Mouse (Mus musculus) kidney, embryonic 15.5 days (tissue): ENCODE results near the gene Hist1h4d. TPM values are rescaled to one million over a fixed set of nuclear protein-coding genes. Genes with fewer than 3 reads are reported as not detected.

ENCODE experiments used
- ATAC-seq: fragments of 200-750 bp; cut with Nextera tagmentation; replicated peaks from 2 replicates; pipeline ENCODE4 v1.8.0; 2017; ENCODE audit warnings: moderate TSS enrichment; ENCODE audit not compliant: low FRiP score
- H3K27ac ChIP-seq: fragments of 300-500 bp; sonication (generic); 2 replicates; pipeline ENCODE4 v1.5.1; 2015; ENCODE audit warnings: mild to moderate bottlenecking, inconsistent platforms
- H3K27me3 ChIP-seq: fragments of 300-500 bp; sonication (generic); 2 replicates; pipeline ENCODE4 v1.6.1; 2015; ENCODE audit warnings: inconsistent platforms
- H3K36me3 ChIP-seq: fragments of 300-500 bp; sonication (generic); 2 replicates; pipeline ENCODE4 v1.6.1; 2015; ENCODE audit warnings: inconsistent platforms
- H3K4me1 ChIP-seq: fragments of 300-500 bp; sonication (generic); 2 replicates; pipeline ENCODE4 v1.6.1; 2015; ENCODE audit warnings: inconsistent platforms
- H3K4me2 ChIP-seq: fragments of 300-500 bp; sonication (generic); 2 replicates; pipeline ENCODE4 v1.6.1; 2015; ENCODE audit warnings: moderate library complexity, mild to moderate bottlenecking, inconsistent platforms
- H3K4me3 ChIP-seq: fragments of 300-500 bp; sonication (generic); replicated peaks from 2 replicates; pipeline ENCODE4 v1.5.1; 2015; ENCODE audit warnings: mild to moderate bottlenecking, inconsistent platforms
- H3K9ac ChIP-seq: fragments of 300-500 bp; sonication (generic); 2 replicates; pipeline ENCODE4 v1.6.1; 2015; ENCODE audit warnings: mild to moderate bottlenecking, inconsistent platforms
- H3K9me3 ChIP-seq: fragments of 300-500 bp; sonication (generic); replicated peaks from 2 replicates; pipeline ENCODE4 v1.6.1; 2016; ENCODE audit warnings: inconsistent platforms
- whole genome bisulfite sequencing: fragments of 180-500 bp; shearing (Covaris S2); methylation state at CpG from one replicate; pipeline ENCODE4 v1.1.7; 2015; ENCODE audit warnings: mixed read lengths; 5-methylcytosine and 5-hydroxymethylcytosine counted together
- polyA plus RNA-seq: library from polyadenylated mRNA; unstranded; fragments of >200 nt; fragmentation: Nextera tagmentation; extraction: Ambion mirVana; gene quantifications from 2 replicates; pipeline ENCODE4 v1.2.1, GENCODE M21; 2015

The Hist1h4d gene
- polyA plus RNA-seq, 1 experiment from 2014 or later, result 123 TPM

DNA sequence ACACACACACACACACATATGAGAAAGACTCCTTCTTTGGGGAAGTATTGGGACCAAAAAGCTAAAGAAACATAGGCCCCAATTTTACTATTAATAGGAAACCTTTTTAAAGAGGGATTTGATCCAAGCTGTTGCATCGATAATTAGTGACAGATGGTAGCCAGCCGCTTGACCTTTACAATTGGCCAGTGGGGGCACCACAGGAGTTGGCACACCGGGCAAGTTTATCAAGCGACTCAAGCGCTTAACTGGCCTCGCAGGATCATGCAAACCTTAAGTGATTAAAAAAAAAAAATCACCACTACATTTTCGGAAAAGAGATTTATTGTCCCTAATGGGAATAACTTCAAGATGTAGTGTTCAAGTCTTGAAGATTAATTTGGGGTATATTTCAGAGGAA, 11.2 kb downstream of the Hist1h4d start:
- Histone ChIP-seq H3K27ac (peak overlapping the region; percentile 88), H3K4me1 (peaks cover 8% of the 10 kb centered on the region), H3K36me3 (no peaks in the 10 kb centered on the region), H3K4me2 (no peak overlapping the region), H3K9ac (no peak overlapping the region), H3K9me3 (no peaks in the 10 kb centered on the region), H3K27me3 (no peaks in the 10 kb centered on the region), H3K4me3 (no peak overlapping the region)
- ATAC-seq, result no peak
- WGBS, result 66% methylated on average over 7 of the region's 7 CpGs

DNA sequence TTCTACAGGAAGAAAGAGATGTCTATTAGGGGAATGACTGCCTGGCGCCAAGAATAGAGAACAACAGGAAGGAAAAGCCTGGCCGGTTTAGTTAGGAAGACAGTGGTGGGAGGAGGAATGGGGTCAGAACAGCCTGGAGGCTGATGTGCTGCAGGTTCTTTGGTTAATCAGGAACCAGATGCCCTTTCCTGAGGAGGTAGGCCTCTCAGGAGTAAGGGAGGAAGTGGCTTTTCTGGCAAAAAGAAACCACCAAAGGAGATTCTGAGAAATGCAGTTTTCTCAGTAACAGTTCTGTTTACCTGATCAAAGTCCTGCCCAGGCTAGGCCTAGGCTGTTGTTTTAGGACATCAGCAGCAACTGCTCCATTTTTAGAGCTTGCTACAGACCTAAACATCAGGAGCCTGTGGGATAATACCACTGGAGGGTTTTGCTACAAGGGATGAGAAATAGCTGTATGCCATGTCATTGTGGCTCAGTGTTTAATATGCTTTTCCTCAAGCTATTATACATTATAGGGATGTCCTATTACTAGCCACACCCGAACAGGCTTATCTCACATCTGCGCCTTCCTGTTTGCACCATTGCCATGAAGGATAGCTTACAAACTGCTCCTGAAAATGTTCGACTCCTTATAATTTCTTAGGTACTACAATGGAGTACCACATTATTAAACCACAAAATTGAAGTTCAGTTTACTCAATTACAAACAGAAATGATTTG, 11.8 kb downstream of the Hist1h4d start:
- Histone ChIP-seq H3K36me3 (no peaks in the 10 kb centered on the region), H3K4me2 (no peak overlapping the region), H3K9ac (no peak overlapping the region), H3K4me1 (peaks cover 8% of the 10 kb centered on the region), H3K27me3 (no peaks in the 10 kb centered on the region), H3K4me3 (no peak overlapping the region), H3K27ac (peak overlapping the region; percentile 88), H3K9me3 (no peaks in the 10 kb centered on the region)
- WGBS, result 55% methylated on average over 5 of the region's 5 CpGs
- peak; percentile 54; the same call in 1 of the 2 replicates for ATAC-seq

DNA sequence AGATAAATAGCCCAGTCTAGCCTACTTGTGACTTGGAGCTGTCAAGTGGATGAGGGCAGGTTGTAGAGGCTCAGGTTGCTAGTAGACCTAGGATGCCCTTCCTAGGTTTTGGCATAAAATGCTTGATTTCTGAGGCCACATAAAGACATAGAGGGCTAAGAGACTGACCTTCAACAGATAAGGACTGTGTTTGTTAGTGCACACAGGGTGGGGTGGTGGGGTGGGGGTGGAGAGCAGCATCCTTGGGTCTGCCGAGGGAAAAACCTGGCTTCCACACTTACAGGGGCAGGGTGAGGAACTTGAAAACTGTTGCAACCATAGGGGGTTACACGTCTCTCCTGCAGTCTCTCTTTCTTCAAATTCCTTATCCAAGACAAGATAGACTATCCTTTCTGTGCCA, 13.8 kb downstream of the Hist1h4d start:
- Histone ChIP-seq H3K27ac (no peak overlapping the region), H3K4me2 (no peak overlapping the region), H3K9me3 (no peaks in the 10 kb centered on the region), H3K27me3 (no peaks in the 10 kb centered on the region), H3K36me3 (no peaks in the 10 kb centered on the region), H3K4me1 (peaks cover 8% of the 10 kb centered on the region), H3K4me3 (no peak overlapping the region), H3K9ac (no peak overlapping the region)
- 90% methylated on average over 2 of the region's 2 CpGs for WGBS
- ATAC-seq, result no peak

DNA sequence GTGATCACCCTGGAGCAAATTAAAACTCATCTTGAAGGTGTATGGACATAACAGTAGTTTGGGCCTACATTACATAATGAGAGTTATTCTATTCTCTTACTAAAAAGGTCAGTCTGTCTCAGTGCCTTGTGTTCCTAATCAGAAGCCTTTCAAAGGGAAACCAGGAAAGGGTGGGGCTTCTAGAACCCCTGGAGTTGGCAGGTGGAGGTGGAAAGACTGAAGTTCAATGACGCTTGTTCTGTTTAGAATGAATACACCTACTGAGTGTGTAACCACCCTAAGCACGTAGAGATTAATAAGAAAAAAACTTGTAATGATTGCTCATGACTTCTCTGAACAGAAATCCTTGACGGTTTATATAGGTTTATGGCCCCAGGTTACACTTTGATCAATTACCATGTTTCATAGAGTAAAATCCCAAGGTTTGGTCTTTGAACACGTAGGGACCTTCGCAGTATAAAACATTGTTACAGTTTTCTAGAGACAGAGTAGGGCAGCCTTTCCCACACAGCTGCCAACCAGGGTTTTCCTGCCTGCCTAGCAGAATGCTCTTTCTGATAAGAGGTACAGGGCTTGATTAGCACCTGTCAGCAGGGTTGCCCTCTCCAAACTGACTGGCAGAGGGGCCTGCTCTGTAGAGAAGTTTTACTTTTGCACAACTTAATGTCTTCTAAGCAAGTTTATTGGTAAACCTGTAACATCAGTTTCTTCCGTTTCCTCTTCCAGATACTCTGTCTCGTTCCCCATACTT, 14.4 kb downstream of the Hist1h4d start:
- no peak for ATAC-seq
- Histone ChIP-seq H3K4me3 (no peak overlapping the region), H3K27ac (no peak overlapping the region), H3K4me2 (no peak overlapping the region), H3K36me3 (no peaks in the 10 kb centered on the region), H3K9ac (no peak overlapping the region), H3K27me3 (no peaks in the 10 kb centered on the region), H3K4me1 (peaks cover 8% of the 10 kb centered on the region), H3K9me3 (no peaks in the 10 kb centered on the region)
- 84% methylated on average over 7 of the region's 7 CpGs for WGBS

DNA sequence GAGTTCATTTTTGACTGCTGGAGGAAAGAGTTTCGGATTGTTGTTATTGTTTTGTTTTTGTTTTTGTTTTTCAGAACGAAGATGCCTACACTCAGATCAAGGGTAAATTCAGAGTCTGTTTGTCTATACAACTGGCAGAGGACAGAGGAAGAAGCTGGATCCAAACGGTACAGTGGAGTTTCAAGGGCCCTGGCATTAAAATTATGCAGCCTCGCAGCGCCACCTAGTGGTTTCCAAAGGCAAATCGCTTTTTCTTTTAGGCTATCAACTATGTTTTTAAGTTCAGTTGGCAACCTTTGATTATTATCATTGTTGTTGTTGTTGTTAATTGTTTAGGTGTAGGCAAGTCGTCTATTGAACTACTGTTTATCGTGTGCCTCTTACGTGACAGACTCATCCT, 16.6 kb downstream of the Hist1h4d start:
- no peaks in the 10 kb centered on the region for H3K9me3 ChIP-seq
- H3K27me3 ChIP-seq, result no peaks in the 10 kb centered on the region
- H3K4me1 ChIP-seq, result peaks cover 8% of the 10 kb centered on the region
- no peak overlapping the region for H3K4me3 ChIP-seq
- ATAC-seq, result 0 out of 2 replicates have a peak, but pooled peaks have one; percentile 56
- H3K9ac ChIP-seq, result no peak overlapping the region
- H3K27ac ChIP-seq, result no peak overlapping the region
- no peaks in the 10 kb centered on the region for H3K36me3 ChIP-seq
- H3K4me2 ChIP-seq, result no peak overlapping the region
- 6% methylated on average over 9 of the region's 9 CpGs for WGBS

DNA sequence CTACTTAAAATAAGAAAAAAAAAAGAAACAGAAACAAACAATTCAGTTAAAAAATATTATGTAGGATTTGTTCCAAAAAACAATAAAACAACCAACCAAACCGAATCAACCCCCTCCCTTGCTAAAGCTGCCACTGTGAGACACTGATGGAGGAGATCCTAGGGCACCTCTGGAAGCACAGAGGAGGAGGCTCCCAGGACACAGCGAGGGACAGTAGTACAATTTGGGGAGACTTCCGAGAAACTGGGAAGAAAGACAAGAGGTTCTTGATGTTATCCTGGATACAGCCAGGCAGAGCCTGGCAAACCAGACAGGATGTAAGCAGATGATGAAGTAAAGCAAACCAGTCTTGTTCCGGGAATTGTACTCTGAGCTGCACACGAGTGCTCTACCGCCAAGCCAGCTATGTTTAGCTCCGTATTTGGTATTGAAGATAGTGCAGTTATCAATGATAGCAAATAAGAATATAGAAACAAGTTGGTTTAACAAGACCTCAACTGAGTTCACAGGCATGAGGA, 21.8 kb downstream of the Hist1h4d start:
- Histone ChIP-seq H3K9me3 (no peaks in the 10 kb centered on the region), H3K4me3 (no peak overlapping the region), H3K36me3 (no peaks in the 10 kb centered on the region), H3K27me3 (no peaks in the 10 kb centered on the region), H3K9ac (no peak overlapping the region), H3K4me2 (no peak overlapping the region), H3K27ac (no peak overlapping the region), H3K4me1 (0 out of 2 replicates have a peak, but pooled peaks cover 3% of the 10 kb centered on the region)
- no peak for ATAC-seq
- WGBS, result 67% methylated on average over 7 of the region's 7 CpGs

DNA sequence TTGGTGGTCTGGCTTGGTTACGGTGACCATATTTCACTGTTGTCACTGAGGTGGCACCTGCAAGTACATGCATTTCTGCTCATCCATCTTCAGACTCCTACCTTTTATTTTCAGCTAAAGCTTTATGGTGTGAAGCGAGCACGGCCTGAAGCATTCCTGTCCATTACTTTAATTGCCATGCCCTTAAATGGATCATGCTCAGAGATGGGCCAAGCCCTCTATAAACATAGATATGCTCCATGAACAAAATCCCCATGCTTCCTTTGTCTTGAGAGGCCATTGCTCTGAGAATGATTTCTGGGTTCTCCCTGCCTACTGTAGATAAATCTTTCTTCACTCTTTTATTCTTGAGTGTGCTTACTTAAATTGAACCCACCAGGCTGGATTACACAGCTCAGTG, 23.1 kb downstream of the Hist1h4d start:
- no peaks in the 10 kb centered on the region for H3K9me3 ChIP-seq
- H3K4me3 ChIP-seq, result no peak overlapping the region
- H3K4me2 ChIP-seq, result no peak overlapping the region
- H3K9ac ChIP-seq, result no peak overlapping the region
- peak; percentile 77 for ATAC-seq
- no peak overlapping the region for H3K27ac ChIP-seq
- 0 out of 2 replicates have a peak, but pooled peaks cover 3% of the 10 kb centered on the region for H3K4me1 ChIP-seq
- no peaks in the 10 kb centered on the region for H3K36me3 ChIP-seq
- H3K27me3 ChIP-seq, result no peaks in the 10 kb centered on the region
- WGBS, result 47% methylated on average over 3 of the region's 3 CpGs

DNA sequence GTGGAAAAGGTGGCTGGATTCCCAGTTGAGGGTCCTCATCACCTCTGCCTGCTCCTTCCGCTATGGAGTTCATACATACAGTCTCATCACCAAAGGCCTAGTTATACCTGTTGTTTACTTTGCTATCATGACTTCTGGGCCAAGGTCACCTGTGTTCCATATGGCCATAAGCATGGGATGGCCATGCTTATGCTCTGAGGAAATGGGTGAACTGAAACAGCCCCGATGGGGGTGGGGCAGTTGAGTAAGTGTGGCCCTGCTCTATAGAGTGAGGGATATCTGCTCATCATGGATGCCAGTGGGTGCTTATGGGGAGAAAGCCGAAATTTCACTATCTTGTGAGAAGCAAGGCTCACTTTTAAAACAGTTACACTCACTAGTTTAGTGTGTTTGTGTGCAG, 23.7 kb downstream of the Hist1h4d start:
- no peaks in the 10 kb centered on the region for H3K36me3 ChIP-seq
- 0 out of 2 replicates have a peak, but pooled peaks cover 3% of the 10 kb centered on the region for H3K4me1 ChIP-seq
- no peak overlapping the region for H3K4me2 ChIP-seq
- no peak for ATAC-seq
- WGBS, result 84% methylated on average over 3 of the region's 3 CpGs
- H3K27me3 ChIP-seq, result no peaks in the 10 kb centered on the region
- no peaks in the 10 kb centered on the region for H3K9me3 ChIP-seq
- no peak overlapping the region for H3K27ac ChIP-seq
- H3K9ac ChIP-seq, result no peak overlapping the region
- H3K4me3 ChIP-seq, result no peak overlapping the region

DNA sequence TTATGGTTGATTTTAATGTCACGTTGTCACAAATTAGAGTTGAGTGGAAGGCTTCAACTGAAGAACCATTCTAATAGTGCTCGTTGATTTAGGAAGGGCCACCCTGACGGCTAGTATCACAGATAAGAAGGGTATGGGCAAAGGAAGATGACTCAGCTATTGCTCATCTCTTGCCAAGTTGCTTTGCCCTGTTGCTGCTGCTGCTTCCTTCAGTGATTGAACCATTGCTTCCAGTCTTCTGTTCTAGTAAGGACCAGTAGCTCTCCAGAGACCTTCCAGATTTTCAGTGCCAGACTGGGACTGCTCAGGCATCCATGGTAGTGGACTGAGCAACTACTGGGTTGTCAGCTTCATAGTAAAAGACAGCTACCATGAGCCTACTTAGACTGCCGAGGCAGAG, 27.8 kb downstream of the Hist1h4d start:
- no peaks in the 10 kb centered on the region for H3K27me3 ChIP-seq
- 78% methylated on average over 4 of the region's 4 CpGs for WGBS
- no peaks in the 10 kb centered on the region for H3K36me3 ChIP-seq
- no peak overlapping the region for H3K4me3 ChIP-seq
- H3K27ac ChIP-seq, result no peak overlapping the region
- 0 out of 2 replicates have a peak, but pooled peaks cover 3% of the 10 kb centered on the region for H3K4me1 ChIP-seq
- H3K9me3 ChIP-seq, result no peaks in the 10 kb centered on the region
- ATAC-seq, result no peak
- H3K9ac ChIP-seq, result no peak overlapping the region
- H3K4me2 ChIP-seq, result no peak overlapping the region

DNA sequence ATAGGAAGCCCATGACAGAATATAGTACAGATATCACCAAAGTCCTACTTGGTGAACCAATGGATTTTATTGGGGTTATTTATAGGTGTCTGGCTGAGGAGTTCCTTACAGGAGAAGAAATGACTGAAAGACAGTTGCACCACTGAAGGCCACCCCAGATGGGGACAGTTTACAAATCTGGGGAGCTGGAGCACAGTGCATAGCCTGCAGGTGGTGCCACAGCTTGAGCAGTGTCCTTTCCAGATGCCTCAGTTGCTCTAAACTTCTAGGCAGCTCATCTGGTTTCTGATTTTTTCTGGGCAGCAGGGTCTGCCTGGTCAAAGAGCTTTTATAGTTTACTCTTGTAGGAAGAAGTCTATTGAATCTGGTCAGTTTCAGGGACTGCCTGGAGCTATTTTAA, 28.4 kb downstream of the Hist1h4d start:
- Histone ChIP-seq H3K9ac (no peak overlapping the region), H3K27me3 (no peaks in the 10 kb centered on the region), H3K27ac (no peak overlapping the region), H3K4me1 (no peaks in the 10 kb centered on the region), H3K4me2 (no peak overlapping the region), H3K36me3 (no peaks in the 10 kb centered on the region), H3K4me3 (no peak overlapping the region), H3K9me3 (no peaks in the 10 kb centered on the region)
- ATAC-seq, result no peak

DNA sequence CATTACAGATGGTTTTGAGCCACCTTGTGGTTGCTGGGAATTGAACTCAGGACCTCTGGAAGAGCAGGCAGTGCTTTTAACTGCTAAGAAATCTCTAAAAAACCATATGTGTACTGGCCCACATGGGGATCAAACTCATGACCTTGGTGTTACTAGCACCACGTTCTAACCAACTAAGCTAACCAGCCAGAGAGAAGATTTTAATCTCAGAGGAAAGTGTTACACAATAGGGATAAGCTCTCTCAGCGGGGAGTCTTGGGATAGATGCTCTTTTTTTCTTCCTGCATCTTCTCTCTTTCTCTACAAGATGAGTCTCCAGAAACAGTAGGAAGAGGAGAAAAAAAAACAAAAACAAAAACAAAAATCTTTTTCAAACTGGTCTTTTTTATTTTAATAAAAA, 29.0 kb downstream of the Hist1h4d start:
- 59% methylated on average over 2 of the region's 2 CpGs for WGBS

DNA sequence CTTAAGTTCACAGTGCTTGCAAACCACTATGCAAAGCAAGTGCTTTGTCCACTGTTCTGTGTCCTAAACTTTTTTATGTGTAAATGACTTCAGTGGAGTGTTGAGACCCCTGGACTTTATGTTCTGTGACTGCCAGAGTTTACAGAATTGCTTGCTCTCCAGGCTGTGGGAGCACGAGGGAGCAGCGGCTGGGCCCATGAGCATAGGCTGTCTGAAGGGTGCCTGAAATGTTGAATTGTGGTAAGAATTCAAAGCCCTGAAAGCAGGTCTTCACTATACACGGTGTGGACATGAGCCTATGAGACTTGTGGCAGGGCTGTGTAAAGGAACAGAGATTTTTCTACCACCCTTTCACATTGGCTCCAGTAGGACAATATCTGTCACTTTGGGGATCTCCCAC, 30.2 kb downstream of the Hist1h4d start:
- Histone ChIP-seq H3K4me1 (no peaks in the 10 kb centered on the region), H3K36me3 (no peaks in the 10 kb centered on the region), H3K9ac (no peak overlapping the region), H3K27ac (peak overlapping the region; percentile 48; the same call in 1 of the 2 replicates), H3K27me3 (no peaks in the 10 kb centered on the region), H3K4me3 (no peak overlapping the region), H3K9me3 (no peaks in the 10 kb centered on the region), H3K4me2 (no peak overlapping the region)
- 58% methylated on average over 3 of the region's 3 CpGs for WGBS
- peak; percentile 73 for ATAC-seq

More for the DNA sequence above, 29.0 kb downstream of the Hist1h4d start:
- Histone ChIP-seq H3K9ac (no peak overlapping the region), H3K9me3 (no peaks in the 10 kb centered on the region), H3K27me3 (no peaks in the 10 kb centered on the region), H3K36me3 (no peaks in the 10 kb centered on the region), H3K4me1 (no peaks in the 10 kb centered on the region), H3K27ac (no peak overlapping the region), H3K4me3 (no peak overlapping the region), H3K4me2 (no peak overlapping the region)
- ATAC-seq, result no peak
